Mouse (Mus musculus): ENCODE data around the gene Olfr1506.
"Not testable (repeated sequence)": the region's sequence is repeated elsewhere in the genome, so short reads cannot be mapped to it uniquely, and the experiment has no call there.

DNA sequence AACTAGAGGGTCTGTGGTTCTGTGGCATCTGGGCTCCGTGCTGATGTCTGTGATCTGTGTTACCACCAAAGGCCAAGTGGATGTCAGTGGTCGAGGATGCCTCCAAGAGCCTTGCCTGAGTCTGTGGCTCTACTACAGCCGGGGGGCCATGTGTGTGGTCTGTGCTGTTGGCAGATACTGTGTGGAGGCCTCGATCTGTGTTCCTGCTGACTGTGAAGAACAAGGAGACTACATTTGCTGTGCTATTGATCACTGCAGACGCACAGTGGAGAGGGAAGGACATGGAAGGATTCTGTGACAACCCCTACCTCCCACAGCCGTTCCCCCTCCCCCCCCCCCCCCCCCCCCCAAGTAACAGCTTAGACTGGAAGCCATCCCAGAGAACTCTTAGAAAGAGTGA is 29.0 kb downstream of the Olfr1506 start:
- not testable (repeated sequence) for TF ChIP-seq CTCF (IDR thresholded peaks at IDR 0.05; ENCODE audit: control insufficient read depth, insufficient read depth, low read length); POLR2A (IDR thresholded peaks at IDR 0.05; ENCODE audit: borderline replicate concordance, control insufficient read depth, low read depth, low read length)
